Mouse (Mus musculus) bone marrow, adult 2 months (tissue): ENCODE measurements at regions not wholly inside any gene's neighbourhood (a gene's known extent, or its start where the extent isn't known, plus 50 kb on each side); places are given as distances from the start of the nearest gene placed in this dataset.

Source experiments
- H3K27ac ChIP-seq: fragments of 200-500 bp; 2 replicates; pipeline ENCODE4 v1.5.1; 2012; ENCODE audit warnings: low read depth, mild to moderate bottlenecking, control low read depth, inconsistent platforms, low read length; ENCODE audit not compliant: control insufficient read depth, poor library complexity, insufficient read depth
- H3K4me1 ChIP-seq: fragments of 200-500 bp; 2 replicates; pipeline ENCODE4 v1.6.1; 2011; ENCODE audit warnings: low read length; ENCODE audit not compliant: control insufficient read depth, insufficient read depth
- H3K4me3 ChIP-seq: fragments of 200-500 bp; replicated peaks from 2 replicates; pipeline ENCODE3; 2011; ENCODE audit warnings: mild to moderate bottlenecking, low read depth, low read length, control low read depth; ENCODE audit not compliant: control insufficient read depth
- CTCF ChIP-seq: fragments of 200-500 bp; IDR thresholded peaks from 2 replicates; pipeline ENCODE4 v1.5.1; 2011; ENCODE audit warnings: low read length, control low read depth; ENCODE audit not compliant: control insufficient read depth, insufficient read depth
- POLR2A ChIP-seq: fragments of 200-500 bp; IDR thresholded peaks from 2 replicates; pipeline ENCODE4 v1.6.1; 2011; ENCODE audit warnings: low read depth, mild to moderate bottlenecking, control low read depth, low read length, borderline replicate concordance; ENCODE audit not compliant: control insufficient read depth
- WGBS: fragments of 180-500 bp; shearing (Covaris S2); methylation state at CpG from one replicate; pipeline ENCODE4 v1.1.7; 2018; 5-methylcytosine and 5-hydroxymethylcytosine counted together

DNA sequence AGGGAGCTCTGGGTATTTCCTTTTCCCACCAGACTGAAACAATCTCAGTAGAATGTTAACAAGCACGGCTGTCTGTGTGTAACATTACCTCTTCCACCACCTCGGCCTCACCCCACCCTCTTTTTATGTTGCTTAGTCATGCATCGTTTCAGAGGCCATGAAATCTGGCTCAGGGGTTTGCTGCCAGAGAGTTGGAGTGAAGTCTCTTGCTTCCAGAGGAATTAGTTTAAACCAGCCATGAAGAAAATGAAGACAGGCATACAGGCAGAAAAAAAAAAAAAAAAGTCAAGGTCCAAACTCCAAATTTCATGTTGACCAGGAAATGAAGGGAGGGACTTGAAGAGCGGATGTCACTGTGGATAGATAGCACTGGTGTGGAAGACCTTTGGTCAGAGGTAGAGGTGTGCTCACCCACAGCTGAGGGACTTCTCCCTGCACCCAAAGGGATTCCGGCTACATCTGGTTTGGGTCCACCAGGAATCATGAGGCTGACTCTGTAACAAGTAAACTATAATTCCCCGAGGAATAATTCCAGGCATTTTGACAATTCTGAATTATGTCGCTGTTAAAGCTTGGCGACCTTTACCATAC, 92.7 kb downstream of the Rnd3 start:
- no peaks in the 10 kb centered on the region for H3K4me1 ChIP-seq
- no peak overlapping the region for H3K27ac ChIP-seq
- 52% methylated on average over 8 of the region's 8 CpGs for WGBS
- TF ChIP-seq CTCF = no peak
- TF ChIP-seq POLR2A = no peak
- H3K4me3 ChIP-seq = no peak overlapping the region

DNA sequence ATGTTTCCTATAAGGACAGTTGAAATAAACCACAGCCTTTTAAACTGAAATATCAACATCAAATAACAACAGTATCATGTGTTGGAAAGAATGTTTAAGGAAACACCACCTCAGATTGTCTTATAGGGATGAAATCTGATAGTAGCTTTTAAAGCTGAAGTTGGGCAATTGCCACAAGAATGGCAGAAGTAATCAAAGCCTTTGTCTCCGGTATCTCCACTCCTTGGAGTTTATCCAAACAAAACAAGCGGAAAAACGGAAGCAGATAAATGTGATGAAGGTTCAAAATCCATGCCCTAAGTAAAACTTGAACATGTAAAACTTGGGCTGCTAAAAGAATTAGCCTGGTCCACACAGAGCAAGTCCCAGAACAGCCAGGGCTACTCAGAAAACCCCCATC, 93.6 kb downstream of the Rnd3 start:
- no peak overlapping the region for H3K27ac ChIP-seq
- H3K4me1 ChIP-seq = no peaks in the 10 kb centered on the region
- H3K4me3 ChIP-seq = no peak overlapping the region
- 81% methylated on average over 3 of the region's 3 CpGs for WGBS
- TF ChIP-seq POLR2A = no peak
- no peak for TF ChIP-seq CTCF

DNA sequence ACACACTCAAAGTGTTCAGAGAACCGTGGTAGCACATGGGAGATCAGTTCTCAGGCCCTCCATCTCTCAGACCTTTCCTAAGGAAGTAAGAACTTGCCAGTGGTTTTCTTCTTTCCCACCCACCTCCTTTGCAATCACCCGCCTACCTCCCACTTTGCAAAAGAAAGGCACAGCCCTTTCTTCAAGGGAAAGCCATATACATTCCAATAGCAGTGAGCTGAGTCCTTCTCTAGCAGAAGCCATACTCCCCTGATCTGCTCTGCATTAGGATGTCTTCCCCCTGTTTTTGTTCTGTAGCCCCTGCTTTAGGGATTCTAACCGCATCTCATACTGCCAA, 99.1 kb downstream of the Rnd3 start:
- H3K4me3 ChIP-seq = no peak overlapping the region
- H3K4me1 ChIP-seq = no peaks in the 10 kb centered on the region; the same call in 1 of the 2 replicates
- TF ChIP-seq CTCF (no peak), POLR2A (no peak)
- 67% methylated on average over 3 of the region's 3 CpGs for WGBS
- H3K27ac ChIP-seq = no peak overlapping the region

DNA sequence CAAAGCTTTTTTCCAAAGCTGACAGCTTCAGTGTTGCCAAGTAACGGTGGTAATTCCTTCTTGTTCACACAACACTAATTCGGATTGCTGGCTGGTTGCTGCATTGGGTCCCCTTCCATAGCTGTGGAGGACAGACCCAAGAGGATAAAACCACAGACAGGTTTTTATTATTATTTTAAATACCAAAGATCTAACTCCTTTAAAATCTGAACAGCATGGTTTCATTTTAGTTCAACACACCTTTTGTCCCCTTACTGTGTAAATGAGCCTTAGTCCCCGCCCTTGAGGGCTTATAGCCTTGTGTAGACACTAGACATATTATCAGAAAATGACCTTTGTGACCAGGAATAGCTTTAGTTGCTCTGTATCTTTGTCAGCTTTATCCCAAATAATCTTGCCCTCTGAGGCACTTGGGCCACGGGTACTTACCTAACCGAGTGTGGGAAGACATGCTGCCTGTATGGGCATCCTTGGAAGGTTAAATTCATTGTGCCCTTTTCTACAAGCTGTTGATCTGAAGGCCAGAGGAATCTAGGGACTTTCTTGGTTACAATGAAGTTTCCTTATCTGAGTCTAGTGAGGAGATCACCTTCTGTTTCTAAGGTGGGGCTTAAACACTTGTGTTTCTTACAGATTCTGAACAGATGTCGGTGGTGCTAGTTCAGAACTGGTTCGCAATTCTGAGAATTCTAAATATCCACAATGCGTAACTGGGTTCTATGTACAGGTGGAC, 99.6 kb downstream of the Rnd3 start:
- no peak overlapping the region for H3K27ac ChIP-seq
- TF ChIP-seq POLR2A (no peak), CTCF (no peak)
- H3K4me1 ChIP-seq = no peaks in the 10 kb centered on the region; the same call in 1 of the 2 replicates
- WGBS = 85% methylated on average over 8 of the region's 8 CpGs
- H3K4me3 ChIP-seq = no peak overlapping the region

DNA sequence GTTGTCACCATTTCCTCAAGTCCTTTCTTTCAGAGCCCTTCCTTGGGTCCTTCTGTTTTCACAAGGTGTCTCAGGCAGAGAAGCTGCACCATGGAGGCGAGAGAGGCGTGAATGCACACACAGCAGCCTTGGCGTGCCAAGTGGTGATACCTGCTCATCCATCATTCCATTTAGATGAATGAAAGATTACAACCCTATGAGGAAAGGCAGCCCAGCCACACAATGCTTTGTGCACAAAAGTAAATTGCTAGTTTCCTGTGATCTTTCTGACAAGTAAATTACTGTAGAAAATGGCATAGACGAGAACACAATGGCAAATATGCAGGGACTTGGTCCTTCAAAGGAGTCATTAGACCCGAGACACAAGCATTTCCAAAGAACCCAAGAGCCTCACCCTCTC, 101.4 kb downstream of the Rnd3 start:
- Histone ChIP-seq H3K27ac (no peak overlapping the region), H3K4me1 (no peaks in the 10 kb centered on the region; the same call in 1 of the 2 replicates), H3K4me3 (no peak overlapping the region)
- 84% methylated on average over 5 of the region's 5 CpGs for WGBS
- TF ChIP-seq CTCF = no peak
- TF ChIP-seq POLR2A = no peak

DNA sequence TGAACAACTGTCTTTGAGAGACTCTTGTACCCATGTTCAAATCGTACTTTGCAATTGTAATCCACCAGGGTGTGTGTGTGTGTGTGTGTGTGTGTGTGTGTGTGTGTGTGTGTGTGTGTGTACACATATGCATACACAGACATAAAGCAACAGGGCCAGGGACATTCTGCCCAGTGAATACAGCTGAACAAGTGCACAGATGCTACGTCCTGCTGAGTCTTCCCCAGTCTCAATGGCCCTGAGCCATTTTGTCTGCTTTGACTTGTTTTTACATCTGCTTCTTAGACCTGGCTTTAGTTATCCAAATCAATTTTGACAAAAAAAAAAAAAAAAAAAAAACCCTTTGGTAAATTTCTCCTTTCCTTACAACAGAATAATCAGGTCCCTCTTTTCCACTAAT, 103.3 kb downstream of the Rnd3 start:
- TF ChIP-seq POLR2A (no peak), CTCF (no peak)
- H3K27ac ChIP-seq = no peak overlapping the region
- WGBS = 72% methylated on average over 2 of the region's 2 CpGs

DNA sequence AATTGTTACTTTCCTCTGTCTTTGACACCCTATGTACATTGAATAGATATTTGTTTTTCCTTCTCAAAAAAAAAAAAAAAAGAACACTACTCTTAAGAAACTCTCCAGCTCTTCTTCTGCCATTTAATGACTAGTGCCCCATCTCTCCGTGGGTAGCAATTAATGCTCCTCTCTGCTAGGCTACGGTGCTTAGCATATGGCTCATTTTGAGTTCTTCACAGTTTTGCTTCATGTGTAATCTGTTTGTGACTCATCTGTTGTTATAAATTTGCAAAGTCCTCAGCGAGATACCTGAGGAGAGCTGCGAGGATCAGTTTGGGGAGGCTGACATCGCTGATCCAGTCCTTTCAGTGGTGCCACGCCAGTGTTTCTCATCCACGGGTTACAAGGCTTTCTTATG, 107.8 kb downstream of the Rnd3 start:
- H3K4me3 ChIP-seq = no peak overlapping the region
- H3K4me1 ChIP-seq = no peaks in the 10 kb centered on the region
- no peak overlapping the region for H3K27ac ChIP-seq
- WGBS = 72% methylated on average over 7 of the region's 7 CpGs
- TF ChIP-seq POLR2A = no peak
- TF ChIP-seq CTCF = no peak

More for the DNA sequence above, 103.3 kb downstream of the Rnd3 start:
- H3K4me1 ChIP-seq = no peaks in the 10 kb centered on the region; the same call in 1 of the 2 replicates
- H3K4me3 ChIP-seq = no peak overlapping the region

DNA sequence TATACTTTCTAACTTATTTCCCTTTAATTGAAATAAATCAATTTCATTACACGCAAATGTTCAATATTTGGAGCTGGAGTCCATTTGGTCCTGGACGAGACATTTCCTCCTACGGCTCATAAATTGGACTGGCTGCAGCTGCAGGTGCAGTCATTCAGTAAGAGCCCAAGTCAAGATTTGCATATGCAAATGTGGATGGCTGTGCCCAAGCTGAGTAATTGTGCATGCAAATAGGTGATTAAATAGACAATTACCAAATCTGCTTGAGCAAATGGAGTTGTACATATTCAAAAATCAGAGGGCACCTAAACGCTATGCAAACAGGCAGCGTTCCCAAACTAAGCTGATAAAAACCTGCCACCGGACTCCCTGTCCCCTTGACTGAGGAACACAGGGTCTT, 110.2 kb downstream of the Rnd3 start:
- Histone ChIP-seq H3K4me1 (no peaks in the 10 kb centered on the region), H3K27ac (no peak overlapping the region), H3K4me3 (no peak overlapping the region)
- 87% methylated on average over 6 of the region's 6 CpGs for WGBS
- TF ChIP-seq CTCF = no peak
- TF ChIP-seq POLR2A = no peak
